In genomic region chr2:104034832-104035472, GRCm38 (mm10) we compare ENCODE assay signal across 8 mouse cellular contexts. TPM values are rescaled to one million over a fixed set of nuclear protein-coding genes. Genes with fewer than 3 reads are reported as not detected.
DNase-seq lines count a peak whose midpoint lies in the region; ATAC-seq lines count a peak whose summit lies in the region.

No protein-coding gene starts in this region.

- H3K9ac ChIP-seq in kidney, embryonic 14.5 days (ENCODE audit: low read depth, low read length) = no peak overlapping the region
- no peak overlapping the region for H3K9ac ChIP-seq in neural tube, embryonic 11.5 days (ENCODE audit: low read length)

- no peak overlapping the region for H3K27ac ChIP-seq in kidney, embryonic 14.5 days (ENCODE audit: low read depth, low read length)
- no peak overlapping the region for H3K27ac ChIP-seq in neural tube, embryonic 11.5 days (ENCODE audit: low read depth, low read length)

- H3K4me3 ChIP-seq in kidney, embryonic 14.5 days (ENCODE audit: low read length) = no peak overlapping the region
- no peak overlapping the region for H3K4me3 ChIP-seq in neural tube, embryonic 11.5 days (ENCODE audit: low read depth, low read length)

- H3K9me3 ChIP-seq in kidney, embryonic 14.5 days (ENCODE audit: control insufficient read depth, low read length) = no peaks in the 10 kb centered on the region
- H3K9me3 ChIP-seq in neural tube, embryonic 11.5 days (ENCODE audit: control insufficient read depth, low read length) = no peaks in the 10 kb centered on the region

- H3K36me3 ChIP-seq in kidney, embryonic 14.5 days (ENCODE audit: control insufficient read depth, insufficient read depth, low read length) = peaks cover 37% of the 10 kb centered on the region
- no peaks in the 10 kb centered on the region; the same call in 1 of the 2 replicates for H3K36me3 ChIP-seq in neural tube, embryonic 11.5 days (ENCODE audit: control insufficient read depth, insufficient read depth, low read length)

- 33% methylated on average over 3 of the region's 3 CpGs for WGBS in kidney, embryonic 14.5 days
- 30% methylated on average over 3 of the region's 3 CpGs for WGBS in neural tube, embryonic 11.5 days

- no peaks in the 10 kb centered on the region for H3K27me3 ChIP-seq in kidney, embryonic 14.5 days (ENCODE audit: control insufficient read depth, insufficient read depth, low read length)
- no peaks in the 10 kb centered on the region for H3K27me3 ChIP-seq in neural tube, embryonic 11.5 days (ENCODE audit: control insufficient read depth, insufficient read depth, low read length)

- ATAC-seq in kidney, embryonic 14.5 days (ENCODE audit: low FRiP score, low TSS enrichment) = peak; percentile 39; the same call in 1 of the 2 replicates
- ATAC-seq in neural tube, embryonic 11.5 days (ENCODE audit: insufficient read depth, low FRiP score, low TSS enrichment) = no peak

- DNase-seq in CD4-positive helper T cell, adult 2 months (ENCODE audit: low read depth, low spot score) = peak; percentile 31
- DNase-seq in ZHBTc4 (ENCODE audit: low read depth, low spot score) (peak; percentile 78), liver (peak; percentile 81)
- peak; percentile 65 to 78 for DNase-seq in cerebellum, postnatal 36 days
- DNase-seq in gastrocnemius, adult 18-20 months (ENCODE audit: low spot score) = peak; percentile 75
- peak; percentile 79 for DNase-seq in neural tube, embryonic 11.5 days (ENCODE audit: low spot score)
- DNase-seq in thymus, adult 18-20 months = peak; percentile 9 to 12

- no peak overlapping the region for H3K4me2 ChIP-seq in kidney, embryonic 14.5 days (replicated peaks; ENCODE audit: low read depth, low read length)
- no peak overlapping the region for H3K4me2 ChIP-seq in neural tube, embryonic 11.5 days (ENCODE audit: low read depth)

- H3K4me1 ChIP-seq in kidney, embryonic 14.5 days (ENCODE audit: control insufficient read depth, insufficient read depth, low read length) = peaks cover 1% of the 10 kb centered on the region; the same call in 1 of the 2 replicates
- no peaks in the 10 kb centered on the region for H3K4me1 ChIP-seq in neural tube, embryonic 11.5 days (ENCODE audit: control insufficient read depth, insufficient read depth, low read length)

RNA-seq across cellular contexts. Expression of gene 4931422A03Rik, which starts 6.8 kb away (rescaled TPM):
- not detected for total RNA-seq in gastrocnemius, adult 18-20 months (2021)
- polyA plus RNA-seq in kidney, embryonic 14.5 days (2014; fragmentation: Nextera tagmentation; extraction: Ambion mirVana) = 1.8 and 3.7 TPM in 2 replicates
- polyA plus RNA-seq in neural tube, embryonic 11.5 days (2014; fragmentation: Nextera tagmentation; extraction: Ambion mirVana) = 1.0 and 1.1 TPM in 2 replicates

RNA-seq across cellular contexts. Expression of gene Fbxo3, which starts 7.4 kb away (rescaled TPM):
- total RNA-seq in gastrocnemius, adult 18-20 months (2021) = 10 to 100 TPM; 44.9 to 46.3 TPM
- polyA plus RNA-seq in kidney, embryonic 14.5 days (2014; fragmentation: Nextera tagmentation; extraction: Ambion mirVana) = 41.5 and 54.4 TPM in 2 replicates
- 56.0 and 57.7 TPM in 2 replicates for polyA plus RNA-seq in neural tube, embryonic 11.5 days (2014; fragmentation: Nextera tagmentation; extraction: Ambion mirVana)

RNA-seq across cellular contexts. Expression of gene Gm10912, which starts 30.7 kb away (rescaled TPM):
- total RNA-seq in gastrocnemius, adult 18-20 months (2021) = under 1 TPM; 0.14 to 0.24 TPM
- polyA plus RNA-seq in kidney, embryonic 14.5 days (2014; fragmentation: Nextera tagmentation; extraction: Ambion mirVana) = not detected in 2 replicates
- polyA plus RNA-seq in neural tube, embryonic 11.5 days (2014; fragmentation: Nextera tagmentation; extraction: Ambion mirVana) = not detected in 2 replicates

RNA-seq across cellular contexts. Expression of gene Gm10799, which starts 33.4 kb away (rescaled TPM):
- total RNA-seq in gastrocnemius, adult 18-20 months (2021) = not detected
- not detected in 2 replicates for polyA plus RNA-seq in kidney, embryonic 14.5 days (2014; fragmentation: Nextera tagmentation; extraction: Ambion mirVana)
- polyA plus RNA-seq in neural tube, embryonic 11.5 days (2014; fragmentation: Nextera tagmentation; extraction: Ambion mirVana) = not detected in 2 replicates

RNA-seq across cellular contexts. Expression of gene Cd59b, which starts 34.7 kb away (rescaled TPM):
- total RNA-seq in gastrocnemius, adult 18-20 months (2021) = 1 to 10 TPM; 2.8 to 3.0 TPM
- 5.6 and 9.3 TPM in 2 replicates for polyA plus RNA-seq in kidney, embryonic 14.5 days (2014; fragmentation: Nextera tagmentation; extraction: Ambion mirVana)
- 3.5 and 4.8 TPM in 2 replicates for polyA plus RNA-seq in neural tube, embryonic 11.5 days (2014; fragmentation: Nextera tagmentation; extraction: Ambion mirVana)

Comparison
In these comparisons a context has a peak if more than half of its experiments do, and no peak if none do; other contexts are left out.
1. DNase-seq: peak in every context shown above with its lines; median percentile 81 in liver; 79 in neural tube, embryonic 11.5 days; 78 in ZHBTc4; 75 in gastrocnemius, adult 18-20 months; 72 in cerebellum, postnatal 36 days; 31 in CD4-positive helper T cell, adult 2 months; 10 in thymus, adult 18-20 months.